Mouse (Mus musculus): ENCODE measurements around the gene Dmc1. TPM values are rescaled to one million over a fixed set of nuclear protein-coding genes. Genes with fewer than 3 reads are reported as not detected.

Gene Dmc1
- polyA plus RNA-seq, 1 experiment from 2014 or later = 0.90 TPM

DNA sequence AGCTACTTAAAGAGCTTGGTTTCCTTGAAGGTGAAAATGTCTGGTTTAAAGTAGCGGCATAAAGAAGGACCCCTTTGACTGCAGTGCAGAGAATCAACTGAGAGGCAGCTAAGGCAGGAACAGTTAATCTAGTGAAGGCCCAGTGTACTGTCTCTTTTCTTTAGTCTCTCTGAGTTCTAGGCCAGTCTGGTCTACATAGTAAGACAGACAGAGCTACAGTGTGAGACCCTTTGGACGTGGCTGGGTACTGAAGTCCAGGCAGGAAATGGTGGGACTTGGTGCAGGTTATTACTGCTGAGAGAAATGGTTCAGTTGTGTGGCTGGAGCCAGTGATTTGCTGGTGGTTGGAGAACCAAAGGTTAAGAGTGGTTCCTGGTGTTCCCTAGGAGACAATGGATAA lies 56.7 kb downstream of the Dmc1 start:
- ATAC-seq = no peak
- no peak overlapping the region for H3K27ac ChIP-seq (ENCODE audit: low read length)
- no peak overlapping the region for H3K4me3 ChIP-seq (ENCODE audit: low read depth, low read length)
- H3K4me1 ChIP-seq (ENCODE audit: insufficient read depth, low read depth, low read length) = peaks cover 15% of the 10 kb centered on the region
- H3K36me3 ChIP-seq (ENCODE audit: insufficient read depth, low read length) = 0 out of 2 replicates have a peak, but pooled peaks cover 4% of the 10 kb centered on the region
- H3K4me2 ChIP-seq (replicated peaks; ENCODE audit: low read depth, low read length) = no peak overlapping the region
- WGBS = 96% methylated on average over 2 of the region's 2 CpGs
- no peaks in the 10 kb centered on the region for H3K9me3 ChIP-seq (ENCODE audit: low read length)
- TF ChIP-seq EP300 (IDR thresholded peaks at IDR 0.05) (no peak), CTCF (IDR thresholded peaks at IDR 0.05) (no peak)
- no peak overlapping the region for H3K9ac ChIP-seq (replicated peaks; ENCODE audit: low read depth)
- no peaks in the 10 kb centered on the region for H3K27me3 ChIP-seq (replicated peaks; ENCODE audit: insufficient read depth, low read length)
- no peak for DNase-seq (ENCODE audit: low spot score)

DNA sequence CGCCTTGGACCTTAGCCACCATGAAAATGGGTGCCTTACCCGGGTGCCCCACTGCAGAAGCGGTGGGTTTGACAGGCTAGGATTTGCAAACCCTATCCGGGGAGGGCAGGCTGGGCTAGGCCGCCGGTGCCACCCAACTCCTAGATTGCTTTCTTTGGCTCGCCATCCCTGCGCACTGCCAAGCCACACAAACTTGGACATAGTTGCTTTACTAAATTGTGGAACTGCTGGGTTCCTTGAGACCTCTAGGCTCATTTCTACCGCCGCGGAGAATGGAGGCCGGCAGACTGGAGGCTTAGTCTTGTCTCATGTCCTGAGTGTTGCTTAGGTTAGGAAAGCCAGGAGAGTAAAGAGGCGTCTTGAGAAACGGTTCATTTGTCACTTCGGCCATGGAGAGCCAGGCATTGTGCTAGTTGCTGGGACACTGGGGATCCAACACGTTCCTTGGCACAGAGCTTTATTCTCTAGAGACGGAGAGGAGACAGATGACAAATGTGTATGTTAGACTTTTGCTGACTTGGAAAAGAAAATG lies 57.6 kb downstream of the Dmc1 start:
- DNase-seq (ENCODE audit: low spot score) = no peak
- Histone ChIP-seq H3K27me3 (replicated peaks; ENCODE audit: insufficient read depth, low read length) (no peaks in the 10 kb centered on the region), H3K9me3 (ENCODE audit: low read length) (no peaks in the 10 kb centered on the region), H3K36me3 (ENCODE audit: insufficient read depth, low read length) (peaks cover 4% of the 10 kb centered on the region; the same call in 1 of the 2 replicates), H3K4me3 (ENCODE audit: low read depth, low read length) (peak overlapping the region; percentile 99), H3K9ac (replicated peaks; ENCODE audit: low read depth) (peak overlapping the region; percentile 52; the same call in 1 of the 2 replicates), H3K4me2 (replicated peaks; ENCODE audit: low read depth, low read length) (peak overlapping the region; percentile 64), H3K27ac (ENCODE audit: low read length) (peak overlapping the region; percentile 100), H3K4me1 (ENCODE audit: insufficient read depth, low read depth, low read length) (peaks cover 15% of the 10 kb centered on the region)
- ATAC-seq = no peak
- TF ChIP-seq CTCF (IDR thresholded peaks at IDR 0.05) (no peak), EP300 (IDR thresholded peaks at IDR 0.05) (no peak)
- 81% methylated on average over 17 of the region's 17 CpGs for WGBS

DNA sequence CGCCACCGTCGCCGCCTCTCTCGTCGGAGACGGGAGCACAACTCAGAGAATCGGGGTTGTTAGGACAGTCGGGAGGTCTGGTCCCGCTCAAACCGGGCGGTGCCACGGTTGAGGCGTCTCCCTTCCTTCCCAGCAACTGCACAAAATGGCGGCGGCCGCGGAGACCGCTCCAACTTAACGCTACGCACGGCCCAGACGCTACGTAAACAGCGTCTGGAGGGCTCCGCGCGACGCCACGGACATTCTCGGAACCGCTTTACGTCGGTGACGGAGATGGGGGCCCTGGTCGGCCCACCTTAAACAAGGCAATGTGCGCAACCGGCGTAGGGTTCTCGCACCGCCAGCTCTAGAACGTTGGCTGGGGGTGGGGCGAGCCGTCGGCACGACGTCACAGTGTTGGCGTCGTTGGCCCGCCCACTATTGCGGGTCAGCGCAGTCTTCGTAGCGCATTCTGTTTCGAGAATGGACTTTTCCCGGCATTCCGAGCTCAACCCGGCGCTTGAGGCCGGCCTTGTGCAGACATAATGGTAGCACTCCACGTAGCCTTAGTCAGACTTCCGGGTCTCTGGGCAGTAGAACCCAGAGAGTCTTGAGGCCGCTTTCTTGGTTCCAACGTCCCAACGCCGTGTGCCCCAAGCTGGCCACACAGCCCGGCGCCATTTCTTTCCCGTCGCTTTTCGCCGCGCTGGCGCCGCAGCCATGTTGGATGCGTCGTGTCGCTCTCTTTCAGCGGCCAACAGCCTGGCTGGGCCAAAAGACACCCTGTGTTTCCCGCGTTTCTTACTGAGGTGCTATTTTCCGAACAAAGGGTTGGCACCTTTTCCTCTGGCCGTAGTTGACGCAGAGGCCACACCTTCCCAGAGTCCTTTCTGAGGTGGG lies 58.3 kb downstream of the Dmc1 start, which contains the start of gene Ddx17:
Gene Ddx17, minus strand, starts transcription at position 332 of the 879 bp plus-strand sequence.
- Histone ChIP-seq H3K4me1 (ENCODE audit: insufficient read depth, low read depth, low read length) (peaks cover 15% of the 10 kb centered on the region), H3K4me3 (ENCODE audit: low read depth, low read length) (peak within 1 kb of the TSS; percentile 99), H3K9ac (replicated peaks; ENCODE audit: low read depth) (peak within 1 kb of the TSS; percentile 100), H3K27ac (ENCODE audit: low read length) (peak within 1 kb of the TSS; percentile 100), H3K36me3 (ENCODE audit: insufficient read depth, low read length) (peaks cover 10% of the 10 kb centered on the region), H3K27me3 (replicated peaks; ENCODE audit: insufficient read depth, low read length) (no peaks in the 10 kb centered on the region), H3K4me2 (replicated peaks; ENCODE audit: low read depth, low read length) (peak within 1 kb of the TSS; percentile 64), H3K9me3 (ENCODE audit: low read length) (no peaks in the 10 kb centered on the region)
- WGBS = 3% methylated on average over 84 of the region's 84 CpGs
- TF ChIP-seq EP300 (IDR thresholded peaks at IDR 0.05) = peak; percentile 89; the same call in 1 of the 2 replicates
- no peak for TF ChIP-seq CTCF (IDR thresholded peaks at IDR 0.05)
- ATAC-seq = peak; percentile 97
- DNase-seq (ENCODE audit: low spot score) = peak; percentile 97

DNA sequence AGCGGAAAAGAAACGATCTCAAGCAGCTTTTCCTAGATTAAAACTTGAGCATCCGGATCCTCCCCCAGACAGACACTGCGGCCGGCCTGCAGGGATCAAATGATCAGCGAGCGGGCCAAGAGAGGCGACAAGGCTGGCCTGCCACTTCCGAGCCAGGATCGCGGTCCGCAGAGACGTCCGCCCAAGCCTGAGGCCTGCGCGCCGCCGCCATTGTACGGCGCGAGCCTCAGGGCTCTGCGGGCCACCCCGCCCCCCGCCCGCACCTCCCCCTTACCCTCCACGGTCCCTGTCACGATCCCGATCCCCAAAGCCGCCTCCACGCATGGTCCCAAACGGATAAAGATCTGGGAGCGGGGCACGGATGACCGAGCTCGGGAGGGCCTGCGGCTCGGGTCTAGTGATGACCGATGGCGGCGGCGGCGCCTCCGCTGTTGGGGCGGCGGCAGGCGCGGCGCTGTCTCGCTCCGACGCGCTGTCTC lies 58.9 kb downstream of the Dmc1 start:
- Histone ChIP-seq H3K4me1 (ENCODE audit: insufficient read depth, low read depth, low read length) (peaks cover 15% of the 10 kb centered on the region), H3K36me3 (ENCODE audit: insufficient read depth, low read length) (peaks cover 13% of the 10 kb centered on the region), H3K9ac (replicated peaks; ENCODE audit: low read depth) (peak overlapping the region; percentile 100), H3K9me3 (ENCODE audit: low read length) (no peaks in the 10 kb centered on the region), H3K4me2 (replicated peaks; ENCODE audit: low read depth, low read length) (peak overlapping the region; percentile 64), H3K27ac (ENCODE audit: low read length) (peak overlapping the region; percentile 100), H3K27me3 (replicated peaks; ENCODE audit: insufficient read depth, low read length) (no peaks in the 10 kb centered on the region), H3K4me3 (ENCODE audit: low read depth, low read length) (peak overlapping the region; percentile 99)
- DNase-seq (ENCODE audit: low spot score) (peak; percentile 85), ATAC-seq (peak; percentile 57)
- under 1% methylated on average over 46 of the region's 52 CpGs for WGBS
- TF ChIP-seq CTCF (IDR thresholded peaks at IDR 0.05) (0 out of 2 replicates have a peak, but pooled peaks have one; percentile 3), EP300 (IDR thresholded peaks at IDR 0.05) (no peak)

DNA sequence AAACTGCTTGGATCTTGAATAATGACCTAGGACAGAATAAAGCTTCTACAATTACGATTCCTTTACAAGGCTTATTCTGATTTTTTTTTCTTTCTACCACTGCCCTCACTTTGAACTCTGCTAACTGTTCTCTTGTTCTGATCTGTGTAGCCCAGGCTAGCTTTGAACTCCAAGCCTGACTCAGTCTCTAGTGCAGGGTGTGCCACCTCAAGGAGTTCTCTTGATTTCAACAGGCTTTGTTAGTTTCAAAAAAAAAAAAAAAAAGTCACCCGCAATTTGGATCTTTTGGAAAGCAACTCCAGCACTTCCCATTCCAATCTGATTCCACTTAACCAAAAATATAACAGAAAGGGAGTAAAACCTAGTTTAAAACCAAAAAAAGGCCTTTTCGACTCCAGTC lies 59.4 kb downstream of the Dmc1 start:
- H3K4me3 ChIP-seq (ENCODE audit: low read depth, low read length) = peak overlapping the region; percentile 99
- peaks cover 15% of the 10 kb centered on the region for H3K36me3 ChIP-seq (ENCODE audit: insufficient read depth, low read length)
- 2% methylated on average over 3 of the region's 3 CpGs for WGBS

DNA sequence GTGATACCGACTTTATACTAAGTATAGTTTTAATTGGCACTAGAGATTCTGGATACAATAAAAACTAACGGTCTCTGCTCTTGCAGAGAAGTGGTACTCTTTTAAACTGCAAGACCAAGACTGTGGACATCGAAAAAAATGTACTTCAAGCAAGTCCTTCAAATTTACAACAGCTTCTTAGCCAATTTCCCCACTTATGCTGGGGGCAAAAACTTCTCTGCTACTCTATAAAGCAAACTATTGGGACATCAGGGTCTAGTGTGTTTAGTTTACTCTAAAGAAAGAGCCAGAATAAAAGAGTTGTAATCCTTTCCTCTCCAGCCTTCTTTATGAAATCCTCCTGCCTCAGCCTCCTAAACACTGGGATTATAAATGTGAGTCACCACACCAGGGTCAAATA lies 60.9 kb downstream of the Dmc1 start:
- DNase-seq (ENCODE audit: low spot score) = peak; percentile 81
- Histone ChIP-seq H3K4me1 (ENCODE audit: insufficient read depth, low read depth, low read length) (peaks cover 15% of the 10 kb centered on the region), H3K36me3 (ENCODE audit: insufficient read depth, low read length) (peaks cover 30% of the 10 kb centered on the region), H3K4me3 (ENCODE audit: low read depth, low read length) (no peak overlapping the region), H3K27ac (ENCODE audit: low read length) (no peak overlapping the region), H3K4me2 (replicated peaks; ENCODE audit: low read depth, low read length) (peak overlapping the region; percentile 30), H3K9me3 (ENCODE audit: low read length) (no peaks in the 10 kb centered on the region), H3K9ac (replicated peaks; ENCODE audit: low read depth) (no peak overlapping the region), H3K27me3 (replicated peaks; ENCODE audit: insufficient read depth, low read length) (no peaks in the 10 kb centered on the region)
- no peak for TF ChIP-seq CTCF (IDR thresholded peaks at IDR 0.05)
- peak; percentile 38; the same call in 1 of the 2 replicates for TF ChIP-seq EP300 (IDR thresholded peaks at IDR 0.05)
- WGBS = 63% methylated on average over 3 of the region's 3 CpGs
- no peak for ATAC-seq

More for the DNA sequence above, 59.4 kb downstream of the Dmc1 start:
- TF ChIP-seq CTCF (IDR thresholded peaks at IDR 0.05) (no peak), EP300 (IDR thresholded peaks at IDR 0.05) (no peak)
- Histone ChIP-seq H3K27me3 (replicated peaks; ENCODE audit: insufficient read depth, low read length) (no peaks in the 10 kb centered on the region), H3K4me2 (replicated peaks; ENCODE audit: low read depth, low read length) (peak overlapping the region; percentile 64), H3K4me1 (ENCODE audit: insufficient read depth, low read depth, low read length) (peaks cover 15% of the 10 kb centered on the region), H3K27ac (ENCODE audit: low read length) (peak overlapping the region; percentile 100), H3K9ac (replicated peaks; ENCODE audit: low read depth) (peak overlapping the region; percentile 100), H3K9me3 (ENCODE audit: low read length) (no peaks in the 10 kb centered on the region)
- no peak for ATAC-seq
- DNase-seq (ENCODE audit: low spot score) = peak; percentile 57
